Mouse (Mus musculus) kidney, postnatal 10 days (tissue): ENCODE results near the gene Glra1.
A peak's percentile ranks its signal among the peaks of the same experiment; 100 is the strongest.

Source experiments
- DNase-seq: peaks from one replicate; pipeline ENCODE4 v3.0.0; 2021; ENCODE audit warnings: mixed read lengths

The Glra1 gene

DNA sequence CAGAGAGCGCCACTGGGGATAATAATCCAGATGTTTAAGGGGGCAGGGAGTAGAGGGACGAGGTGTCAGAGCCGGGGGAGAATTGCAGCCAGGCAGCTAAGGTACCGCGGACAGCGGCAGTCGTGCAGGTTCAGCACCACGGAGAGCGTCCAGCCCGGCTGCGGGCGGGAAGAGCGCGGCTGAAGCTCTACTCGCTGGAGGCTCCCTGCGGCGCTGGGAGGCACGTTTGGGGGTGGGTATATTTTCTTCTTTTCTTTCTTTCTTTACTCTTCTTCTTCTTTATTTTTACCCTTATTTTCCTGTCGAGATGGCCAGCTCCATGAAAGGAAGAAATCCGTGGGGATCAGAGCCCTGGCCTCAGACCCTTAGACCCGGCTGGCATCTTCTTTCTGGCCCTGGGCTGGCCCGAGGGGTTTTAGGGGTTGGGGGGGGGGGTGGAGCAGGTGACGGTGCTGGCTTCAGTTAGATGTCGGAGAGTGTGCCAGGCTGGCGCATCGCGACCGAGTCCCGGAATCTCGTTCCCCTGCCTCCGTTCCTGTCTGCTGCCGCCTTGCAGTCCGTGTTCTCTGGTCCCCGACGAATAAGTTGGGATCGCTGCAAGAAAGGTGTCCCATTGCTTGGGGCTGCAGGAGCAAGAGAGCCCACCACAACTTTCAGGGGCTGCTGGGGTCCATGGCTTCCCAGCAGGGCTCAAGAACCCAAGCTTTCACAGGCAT is at the start of gene Glra1:
Gene Glra1 (minus strand): TSS at position 391 of the 716 bp plus-strand sequence.
- DNase-seq = peak; percentile 88

DNA sequence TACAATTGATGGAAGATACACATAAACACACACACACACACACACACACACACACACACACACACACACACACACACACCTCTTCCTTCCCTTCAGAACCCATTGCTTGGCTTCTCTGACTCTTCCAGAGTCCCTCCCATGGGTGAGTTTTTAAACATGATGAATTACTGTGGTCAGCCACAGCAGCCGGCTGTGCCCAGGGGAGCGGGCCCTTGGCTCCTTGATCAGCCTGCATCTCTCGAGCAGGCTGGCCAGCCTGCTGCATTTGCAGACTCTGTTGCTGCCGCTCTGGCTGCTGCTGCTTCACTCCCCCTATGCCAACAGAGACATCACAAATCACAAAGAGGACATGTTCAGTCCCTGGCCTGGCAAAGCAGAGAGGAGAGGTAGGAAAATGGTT is 29.0 kb upstream of the Glra1 start:
- DNase-seq = no peak

DNA sequence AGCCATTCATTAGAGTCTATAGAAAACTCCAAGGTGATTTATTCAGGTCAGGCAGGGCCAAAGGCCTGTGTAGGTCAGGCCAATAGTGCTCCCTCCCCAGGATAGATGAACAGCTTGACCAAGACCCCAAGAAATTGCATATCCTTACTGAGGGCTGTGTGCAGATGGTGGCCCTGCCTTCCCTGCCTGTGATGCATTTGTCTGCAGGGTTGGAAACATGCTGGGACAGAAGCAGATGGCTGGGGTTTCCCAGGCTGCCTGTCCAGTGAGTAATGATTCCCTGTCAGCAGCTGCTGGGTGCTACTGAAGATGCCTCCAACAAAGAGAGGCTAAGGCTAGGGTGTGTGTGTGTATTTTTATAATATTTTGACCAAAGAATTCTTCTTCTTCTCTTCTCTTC is 25.9 kb upstream of the Glra1 start:
- DNase-seq = no peak

DNA sequence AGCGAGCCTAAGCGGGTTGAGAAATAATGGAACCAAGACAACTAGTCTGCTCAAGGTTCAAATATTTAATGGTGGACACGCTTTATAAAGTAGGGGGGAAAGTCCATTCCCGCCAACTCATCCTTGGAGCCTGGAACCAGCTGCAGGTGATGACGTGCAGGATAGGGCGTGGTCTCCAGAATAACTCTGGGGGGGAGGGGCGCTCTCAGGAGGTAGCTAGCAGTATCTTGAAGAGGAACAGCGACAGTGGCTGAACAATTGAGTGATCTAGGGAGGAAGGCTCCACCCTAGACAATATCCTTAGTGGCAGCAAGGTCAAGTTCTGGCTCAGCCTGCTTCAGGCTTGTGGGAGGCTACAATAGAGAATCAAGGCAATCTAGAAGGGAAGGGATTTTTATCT is 6.6 kb upstream of the Glra1 start:
- peak; percentile 5 for DNase-seq

DNA sequence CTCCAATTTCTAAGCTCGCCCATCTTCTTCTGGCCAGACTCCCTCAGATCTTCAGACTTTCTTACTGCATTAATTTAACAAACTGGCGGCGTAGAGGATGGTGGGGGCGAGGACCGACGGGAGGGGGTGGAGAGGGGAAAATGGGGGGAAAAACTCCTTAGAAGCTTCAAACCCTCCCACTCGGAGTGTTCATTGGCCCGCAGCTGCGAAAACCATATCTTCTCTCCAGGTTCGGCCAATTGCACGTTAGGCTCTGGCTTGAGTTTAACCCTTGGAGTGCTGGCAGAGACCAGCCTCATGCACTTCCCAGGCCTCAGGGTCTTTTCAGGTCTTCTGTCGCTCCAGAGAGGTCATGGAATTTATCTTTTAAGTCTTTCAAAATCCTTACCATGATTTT is 524 bp upstream of the Glra1 start:
- no peak for DNase-seq

DNA sequence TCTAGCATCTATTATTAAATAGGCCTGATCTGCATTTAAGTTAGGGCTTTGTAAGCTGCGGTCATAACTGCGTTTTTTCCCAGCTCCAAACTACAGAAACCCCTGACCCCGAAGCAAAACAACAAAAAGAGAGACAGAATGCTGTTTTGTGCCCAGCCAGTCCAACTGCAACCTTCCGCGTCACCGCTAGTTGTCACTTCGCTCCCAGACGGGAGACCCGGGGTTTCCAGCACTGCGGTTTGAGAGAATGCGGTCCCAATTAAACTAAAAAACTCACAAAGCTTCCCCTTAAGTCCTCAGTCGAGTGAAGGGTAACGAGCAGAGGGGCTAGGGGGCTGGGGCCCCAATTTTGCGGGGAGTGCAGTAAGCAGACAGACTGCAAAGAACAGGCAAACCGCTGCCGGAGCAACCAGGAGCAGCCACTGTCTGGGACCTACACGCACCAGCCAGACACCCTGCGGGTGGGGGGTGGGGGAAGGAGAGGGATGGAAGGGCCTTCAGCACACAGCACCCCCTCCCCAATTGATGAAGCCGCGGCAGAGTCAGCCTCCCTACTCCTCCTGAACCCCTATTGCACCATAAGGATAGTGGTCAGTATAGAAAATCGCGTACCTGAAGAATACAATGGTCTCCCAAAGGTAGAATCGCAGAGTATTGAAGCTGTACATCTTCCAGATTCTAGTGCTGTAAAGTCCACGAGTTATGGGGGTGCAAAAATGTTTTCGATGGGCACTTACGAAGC is 761 bp downstream of the Glra1 start:
- DNase-seq = no peak

DNA sequence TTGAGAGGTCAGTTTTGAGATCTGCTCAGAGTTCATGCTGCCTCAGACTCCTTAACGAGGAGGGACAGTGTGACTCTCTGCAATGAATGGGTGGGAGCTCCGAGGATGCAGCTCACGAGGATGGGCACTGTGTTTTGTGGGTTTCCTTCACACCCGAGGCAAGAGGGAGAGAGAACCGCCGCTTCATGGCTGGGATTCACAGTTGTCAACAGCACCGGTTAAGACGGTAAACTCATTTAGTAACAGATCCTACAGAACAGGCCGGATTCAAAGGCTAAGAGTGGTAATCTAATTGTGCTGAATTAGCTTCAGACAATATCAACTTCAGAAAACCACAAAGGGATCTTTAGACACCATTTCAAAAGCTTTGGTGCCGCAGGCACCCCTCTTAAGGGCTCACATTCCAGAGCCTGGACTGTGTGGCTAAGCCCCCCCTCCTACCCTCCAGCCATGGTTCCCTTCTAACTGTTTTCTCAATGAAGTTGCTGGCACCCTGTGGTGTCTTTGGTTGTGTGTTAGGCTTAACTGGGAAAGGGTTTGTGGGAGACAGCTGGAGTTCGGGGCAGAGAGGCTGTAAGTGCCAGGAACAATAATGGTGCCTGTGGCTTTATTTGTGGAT is 6.4 kb downstream of the Glra1 start:
- DNase-seq = no peak

DNA sequence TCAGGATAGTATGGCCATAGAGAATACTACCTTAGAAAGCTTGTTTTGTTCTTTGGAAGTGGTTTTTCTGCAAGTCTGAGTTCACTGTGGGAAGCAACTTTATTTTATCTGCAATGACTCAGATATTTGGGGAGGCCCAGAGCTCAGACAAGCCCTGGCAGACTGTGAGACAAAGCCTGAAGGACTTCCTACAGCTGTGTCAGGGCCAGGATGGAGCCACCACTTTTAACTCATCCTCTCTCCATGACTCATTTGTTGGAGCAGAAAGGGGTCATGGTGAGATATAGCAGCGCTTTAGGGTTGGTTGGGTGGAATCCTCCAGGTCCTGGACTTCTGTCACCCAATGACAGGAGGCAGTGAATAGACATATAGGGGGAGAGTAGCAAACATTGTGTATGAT is 12.3 kb downstream of the Glra1 start:
- DNase-seq = no peak

DNA sequence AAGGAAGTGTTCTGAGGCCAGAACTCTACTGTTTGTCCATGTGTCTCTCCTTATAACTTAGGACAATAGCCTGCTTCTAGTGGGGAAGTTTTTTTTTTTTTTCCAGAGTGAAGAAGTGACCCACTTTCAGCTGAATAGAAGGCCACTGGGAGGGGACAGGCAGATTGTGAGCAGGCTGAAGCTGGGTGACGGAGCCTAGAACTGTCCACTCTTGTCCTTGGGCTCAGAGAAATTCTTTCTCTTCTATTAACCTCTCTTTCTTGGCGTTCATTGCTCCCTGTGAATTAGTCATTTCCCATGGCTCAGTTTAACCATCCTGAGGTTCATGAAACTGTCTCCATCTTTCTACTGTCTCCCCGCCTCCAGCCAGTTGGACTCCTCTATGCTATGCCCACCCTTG is 13.6 kb downstream of the Glra1 start:
- no peak for DNase-seq

DNA sequence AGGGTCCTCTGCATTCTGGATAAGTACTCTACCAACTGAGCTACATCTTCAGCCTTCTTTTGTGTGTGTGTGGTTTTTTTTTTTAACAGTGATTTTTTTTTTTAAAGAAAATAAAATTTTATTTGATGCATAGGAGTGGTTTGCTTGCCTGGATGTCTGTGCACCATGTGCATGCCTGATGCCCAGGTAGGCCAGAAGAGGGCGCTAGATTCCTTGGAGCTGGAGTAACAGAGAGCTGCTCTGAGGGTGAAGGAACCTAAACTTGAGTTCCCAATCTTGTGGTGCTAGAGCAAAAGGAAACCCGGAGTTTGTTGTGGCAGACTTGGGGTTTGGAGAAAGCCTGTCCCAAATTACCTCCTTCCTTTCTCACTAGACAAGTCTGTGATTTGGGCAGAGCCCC is 16.8 kb downstream of the Glra1 start:
- no peak for DNase-seq

DNA sequence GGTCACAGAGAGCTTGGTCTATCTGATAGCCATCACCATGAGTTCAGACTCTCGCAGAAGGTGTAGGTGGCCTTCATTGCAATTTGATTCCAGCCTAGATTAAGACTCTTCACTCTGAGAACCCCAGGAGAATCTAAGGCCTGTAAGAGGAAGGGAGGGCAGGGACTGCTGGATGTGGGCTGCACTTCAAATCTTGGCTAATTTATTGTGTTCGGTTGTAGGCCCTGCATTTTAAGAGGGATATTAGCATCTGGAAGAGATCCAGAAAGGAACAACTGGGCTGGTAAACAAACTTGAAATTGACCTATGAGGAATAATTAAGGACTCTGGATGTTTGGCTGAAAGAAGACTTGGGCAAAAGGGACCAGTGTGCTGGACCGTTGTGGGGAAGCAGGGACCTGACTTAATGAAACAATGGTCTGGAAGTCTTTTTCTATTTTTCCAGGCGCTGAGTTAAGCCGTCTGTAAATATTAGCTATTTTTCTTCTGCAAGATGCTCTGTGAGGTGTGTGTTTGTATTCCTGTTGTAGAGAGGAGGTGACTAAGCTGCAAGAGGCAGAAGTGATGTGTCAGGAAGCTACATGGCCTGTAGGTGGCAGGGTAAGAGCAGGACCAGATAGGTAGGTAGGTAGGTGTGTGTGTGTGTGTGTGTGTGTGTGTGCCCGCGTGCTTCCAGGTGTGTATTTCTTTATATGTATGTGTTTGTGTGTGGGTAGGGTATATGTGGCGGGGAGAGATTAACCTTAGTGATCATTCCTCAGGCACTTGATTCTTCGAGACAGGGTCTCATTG is 18.4 kb downstream of the Glra1 start:
- DNase-seq = no peak

DNA sequence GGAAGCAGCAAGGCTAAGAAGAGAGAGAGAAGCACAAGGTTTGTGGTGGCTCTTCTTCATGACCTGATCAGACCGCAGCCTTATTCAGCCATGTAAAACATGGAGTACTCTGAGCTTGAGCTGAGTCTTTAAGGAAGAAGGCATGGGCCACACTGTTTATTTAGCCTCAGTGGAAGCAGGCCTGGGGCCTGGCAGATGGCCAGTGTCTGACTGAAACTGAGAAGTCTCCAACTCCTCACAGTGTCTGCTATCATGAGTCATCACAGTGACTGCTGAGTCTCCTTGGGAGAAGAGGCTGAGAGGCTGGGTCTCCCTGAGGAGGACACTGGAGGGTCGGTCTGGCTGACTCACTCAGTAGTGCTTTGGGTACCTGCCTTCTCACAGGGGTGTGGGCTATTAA is 33.6 kb downstream of the Glra1 start:
- peak; percentile 11 for DNase-seq

DNA sequence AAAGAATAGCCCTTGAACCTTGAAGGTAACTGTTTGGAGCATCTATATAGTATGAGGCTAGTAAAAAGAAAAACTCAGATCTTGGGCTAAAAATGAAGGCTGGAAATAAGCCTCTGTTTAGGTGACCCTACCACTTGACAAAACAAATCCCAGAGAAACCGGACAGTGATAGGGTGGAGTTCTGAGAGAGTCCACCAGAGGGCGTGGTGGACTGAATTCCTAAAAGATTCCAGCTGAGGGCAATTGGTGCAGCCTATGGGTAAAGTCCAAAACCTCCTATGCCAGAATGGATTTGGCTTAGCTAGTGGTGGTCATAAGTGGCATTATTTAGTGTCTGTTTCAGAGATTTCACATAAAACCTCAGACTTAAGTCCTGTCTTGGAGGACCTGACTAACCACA is 36.9 kb downstream of the Glra1 start:
- DNase-seq = peak; percentile 51

DNA sequence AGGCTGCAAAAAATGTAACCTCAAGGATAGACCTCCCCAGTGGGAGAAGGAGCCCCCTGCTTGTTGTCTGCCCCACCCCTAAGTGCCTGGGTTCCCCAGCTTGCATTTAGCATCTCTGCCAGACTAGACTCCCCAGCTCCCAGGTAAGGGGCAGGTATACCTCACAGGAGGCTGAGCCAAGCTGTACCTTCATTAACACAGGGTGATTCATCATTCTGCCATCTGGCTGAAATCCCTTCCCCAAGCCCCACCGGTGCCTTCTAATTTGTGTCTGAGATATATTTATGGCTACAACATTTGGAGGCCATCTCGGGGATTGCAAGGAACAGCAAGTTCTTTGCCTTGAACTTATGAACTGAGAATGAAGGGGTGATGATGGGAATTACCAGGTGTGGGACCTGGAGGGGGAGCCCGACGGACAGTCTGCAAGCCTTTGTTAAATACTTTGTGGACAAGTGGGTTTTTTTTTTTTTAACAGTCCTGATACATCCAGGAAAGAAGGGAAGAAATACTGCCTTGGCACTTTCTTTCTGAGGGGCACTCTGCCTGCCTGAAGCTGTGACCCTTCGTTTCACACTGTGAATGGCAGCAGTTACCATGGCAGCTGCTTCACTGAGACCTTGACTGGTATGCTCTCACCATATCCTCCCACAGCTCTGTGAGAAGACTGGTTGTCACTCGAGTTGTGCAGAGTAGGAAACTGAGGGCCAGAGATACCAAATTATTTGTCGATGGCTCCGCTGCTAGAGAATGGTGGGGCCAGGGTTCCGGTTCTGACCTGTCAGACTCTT is 41.5 kb downstream of the Glra1 start:
- DNase-seq = no peak

DNA sequence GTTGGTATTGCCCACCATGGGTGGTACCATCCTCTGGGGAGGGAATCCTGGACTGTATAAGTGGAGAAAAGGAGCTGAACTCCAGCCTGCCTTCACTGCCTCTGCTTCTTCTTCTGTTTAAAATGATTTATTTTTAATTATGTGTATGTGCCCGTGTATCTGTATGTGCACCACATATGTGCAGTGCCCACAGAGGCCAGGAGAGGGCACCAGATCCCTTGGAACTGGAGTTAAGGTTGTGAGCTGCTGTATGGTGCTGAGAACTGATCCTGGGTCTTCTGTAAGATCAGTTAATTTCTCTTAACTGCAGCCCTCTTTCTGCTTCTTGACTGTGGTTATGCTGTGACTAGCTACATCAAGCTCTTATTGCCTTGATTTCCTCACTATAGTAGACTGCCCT is 62.3 kb downstream of the Glra1 start:
- DNase-seq = no peak

DNA sequence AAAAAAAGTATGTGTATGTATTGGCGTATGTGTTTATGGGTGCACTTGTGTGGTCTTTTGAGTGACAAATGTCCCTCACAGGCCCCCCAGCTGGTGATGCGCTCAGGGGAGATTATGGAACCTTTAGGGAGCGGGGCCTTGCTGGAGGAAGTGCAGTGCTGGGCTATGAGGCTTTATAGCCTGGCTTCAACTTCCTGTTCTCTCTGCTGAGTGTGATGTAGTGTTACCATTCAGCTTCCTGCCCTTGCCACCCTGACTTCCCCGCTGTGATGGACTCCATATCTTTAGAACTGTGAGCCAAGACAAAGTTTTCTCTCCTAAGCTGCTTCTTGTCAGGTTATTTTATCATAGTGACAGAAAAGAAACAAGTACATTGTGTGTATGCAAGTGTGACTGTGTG is 65.3 kb downstream of the Glra1 start:
- DNase-seq = no peak

DNA sequence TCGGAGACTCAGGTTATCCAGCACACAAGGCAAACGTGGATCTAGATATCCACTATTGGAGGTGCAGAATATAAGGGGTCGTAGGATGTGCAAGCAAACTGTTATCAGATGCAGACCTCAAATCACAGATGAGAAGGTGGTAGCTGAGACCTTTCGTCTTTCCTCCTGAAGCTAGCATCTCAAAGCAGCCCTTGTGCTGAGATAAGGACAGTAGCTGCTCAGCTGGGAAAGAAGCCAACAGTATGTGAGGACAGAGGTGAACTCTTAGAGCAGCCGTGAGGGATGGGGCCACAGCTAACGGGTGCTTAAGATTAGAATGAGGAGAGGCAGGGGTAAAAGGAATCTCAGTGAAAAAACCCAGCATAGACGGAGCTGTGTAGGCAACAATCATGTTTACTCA is 65.9 kb downstream of the Glra1 start:
- DNase-seq = no peak

DNA sequence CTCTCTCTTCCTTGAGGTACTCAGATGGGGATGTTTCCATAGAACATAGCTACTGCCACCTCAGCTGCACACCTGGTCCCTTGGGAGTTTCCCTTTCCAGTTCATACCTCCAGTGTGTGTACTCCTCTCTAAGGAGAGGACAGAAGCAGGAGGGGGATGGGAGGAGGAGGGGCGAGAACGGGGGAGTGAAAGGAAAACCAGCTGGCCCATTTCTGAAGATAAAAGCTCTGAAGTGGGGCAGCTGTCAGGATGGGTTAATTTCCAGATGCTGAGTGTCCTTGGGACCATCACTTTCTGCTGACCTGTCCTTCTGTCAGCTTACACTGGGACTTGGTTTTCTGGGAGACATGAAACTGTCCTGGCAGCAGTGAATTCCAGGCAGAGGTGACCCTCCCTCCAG is 73.2 kb downstream of the Glra1 start:
- peak; percentile 24 for DNase-seq

DNA sequence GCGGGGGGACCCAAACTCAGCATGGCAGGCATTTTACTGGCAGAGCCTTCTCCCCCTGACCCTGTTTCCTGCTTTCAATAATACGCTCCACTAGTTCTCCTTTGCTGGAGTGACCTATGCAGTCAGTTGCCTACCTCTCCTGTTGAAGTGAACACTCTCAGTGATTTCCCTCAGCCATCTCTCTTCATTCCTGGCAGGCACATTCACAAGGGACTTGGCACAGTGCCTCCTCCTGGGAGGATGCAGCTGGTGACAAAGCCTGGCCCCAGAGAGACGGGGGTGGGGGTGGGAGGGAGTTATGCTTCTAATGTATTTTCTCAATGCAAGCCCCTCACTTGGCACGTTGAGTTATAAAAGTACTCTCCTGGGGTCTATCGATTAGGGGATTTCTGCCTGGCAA is 74.6 kb downstream of the Glra1 start:
- peak; percentile 68 for DNase-seq

DNA sequence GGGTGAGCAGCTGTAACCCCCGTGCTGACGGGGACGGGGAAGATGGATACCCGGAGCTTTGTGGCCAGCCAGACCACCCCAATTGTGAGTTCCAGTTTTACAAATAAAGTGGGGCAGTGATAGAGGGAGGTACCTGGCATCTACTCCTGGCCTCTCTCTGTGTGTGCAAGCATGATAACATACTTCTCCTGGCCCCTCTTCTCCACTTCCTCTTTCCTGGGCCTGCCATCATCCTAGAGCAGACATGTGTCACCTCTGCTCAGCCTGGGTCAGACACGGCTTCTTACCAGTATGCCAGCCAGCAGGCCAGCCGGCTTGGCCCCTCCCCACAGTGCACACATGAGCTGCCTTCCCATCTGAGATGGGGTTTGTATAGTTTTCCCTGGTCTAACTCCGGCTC is 77.3 kb downstream of the Glra1 start:
- no peak for DNase-seq

DNA sequence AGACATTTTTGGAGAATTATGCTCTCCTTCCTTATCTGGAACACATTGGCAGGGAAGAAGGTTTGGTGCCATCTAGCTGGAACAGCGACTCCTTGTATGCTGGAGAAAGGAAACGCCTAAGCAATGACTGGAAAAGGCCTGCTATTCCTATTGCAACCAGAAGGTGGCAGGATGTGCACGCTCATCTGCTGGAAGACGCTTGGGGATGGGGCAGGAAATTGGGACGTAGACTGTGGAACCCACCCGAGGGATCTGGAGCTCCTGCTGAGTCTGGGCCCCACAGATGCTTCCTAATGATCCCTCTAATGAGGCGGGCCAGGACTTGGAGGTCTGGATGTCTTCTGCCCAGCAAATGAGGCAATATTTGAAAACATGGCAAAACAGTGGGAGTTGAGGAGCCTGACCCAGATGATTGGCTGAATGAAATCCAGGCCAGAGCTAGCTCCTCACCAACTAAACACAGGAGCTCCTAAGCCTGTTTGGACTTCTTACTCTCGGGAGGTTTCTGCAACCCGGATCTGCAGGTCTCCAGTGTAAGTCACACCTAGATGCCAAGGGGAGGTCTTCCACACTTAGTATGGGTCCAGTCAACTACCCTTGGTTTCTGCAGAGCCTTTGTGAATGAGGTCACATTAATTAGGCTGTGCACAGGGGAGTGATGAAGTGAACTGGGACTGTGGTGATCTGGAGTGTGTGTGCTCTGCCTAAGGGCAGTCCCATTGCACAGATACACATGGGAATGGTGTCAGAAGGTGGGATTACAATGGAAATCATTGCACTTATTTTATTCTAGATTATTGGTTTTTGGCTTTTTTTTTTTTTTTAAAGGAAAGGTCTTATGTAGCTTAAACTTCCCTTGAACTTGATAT is 89.0 kb downstream of the Glra1 start:
- DNase-seq = peak; percentile 78

DNA sequence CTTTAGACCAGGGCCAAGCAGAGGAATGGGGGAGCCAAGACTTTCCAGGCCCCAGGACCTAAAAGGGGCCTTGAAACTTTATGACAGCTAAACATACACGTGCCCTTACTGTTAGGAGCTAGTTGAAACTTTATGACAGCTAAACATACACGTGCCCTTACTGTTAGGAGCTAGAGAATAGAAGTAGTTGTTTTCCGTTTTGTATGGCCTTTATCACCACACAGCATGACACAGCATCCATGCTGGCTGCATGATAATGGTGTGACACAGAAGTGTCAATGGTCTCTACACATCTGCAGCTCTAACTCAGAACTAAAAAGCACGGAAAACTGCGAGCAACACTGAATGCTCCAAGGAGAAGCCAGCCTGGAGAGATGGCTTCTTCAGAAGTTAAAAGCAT is 90.3 kb downstream of the Glra1 start:
- no peak for DNase-seq
